Mouse (Mus musculus) MEL (cell line): ENCODE results near the gene Decr2. TPM values are rescaled to one million over a fixed set of nuclear protein-coding genes. Genes with fewer than 3 reads are reported as not detected.

Experiments used
- DNase-seq: peaks from one replicate; pipeline ENCODE4 v3.0.0; 2011; ENCODE audit warnings: low read depth, low spot score
- H3K27ac ChIP-seq: 2 replicates; pipeline ENCODE4 v1.5.1; 2012; ENCODE audit warnings: low read depth, mild to moderate bottlenecking, control low read depth, low read length, moderate library complexity; ENCODE audit not compliant: control insufficient read depth
- H3K27me3 ChIP-seq, 2 experiments: fragments of 150-350 bp in 1 of 2; sonication (generic) in 1 of 2; 2 replicates each; pipeline ENCODE4 v1.6.1; 2012; ENCODE audit warnings: low read length in 2 of 2, mild to moderate bottlenecking in 2 of 2, improper control_type of control experiment in 1 of 2, moderate library complexity in 1 of 2; ENCODE audit not compliant: insufficient read depth in 2 of 2, control insufficient read depth in 1 of 2
- H3K36me3 ChIP-seq, 2 experiments: 2 replicates each; pipeline ENCODE4 v1.6.1; 2012 to 2014; ENCODE audit warnings: low read length in 2 of 2, improper control_type of control experiment in 1 of 2, inconsistent platforms in 1 of 2, mild to moderate bottlenecking in 1 of 2; ENCODE audit not compliant: insufficient read depth in 2 of 2, control insufficient read depth in 1 of 2
- H3K4me1 ChIP-seq, 2 experiments: fragments of 150-350 bp in 1 of 2; sonication (generic) in 1 of 2; 2 replicates each; pipeline ENCODE4 v1.6.1; 2012; ENCODE audit warnings: low read length in 2 of 2, improper control_type of control experiment in 1 of 2, mild to moderate bottlenecking in 1 of 2; ENCODE audit not compliant: insufficient read depth in 2 of 2, control insufficient read depth in 1 of 2
- H3K4me3 ChIP-seq, 2 experiments: fragments of 150-350 bp in 1 of 2; sonication (generic) in 1 of 2; 2 replicates each; pipeline ENCODE4 v1.5.1; 2012; ENCODE audit warnings: low read depth in 2 of 2, low read length in 2 of 2, mild to moderate bottlenecking in 2 of 2, moderate library complexity in 2 of 2, control low read depth in 1 of 2, improper control_type of control experiment in 1 of 2; ENCODE audit not compliant: control insufficient read depth in 1 of 2, insufficient read depth in 1 of 2
- H3K79me2 ChIP-seq: 2 replicates; pipeline ENCODE4 v1.6.1; 2012; ENCODE audit warnings: mild to moderate bottlenecking, low read length, moderate library complexity; ENCODE audit not compliant: control insufficient read depth, poor library complexity, insufficient read depth
- H3K9ac ChIP-seq: 2 replicates; pipeline ENCODE4 v1.6.1; 2012; ENCODE audit warnings: low read depth, mild to moderate bottlenecking, control low read depth, low read length, moderate library complexity; ENCODE audit not compliant: control insufficient read depth, poor library complexity, severe bottlenecking
- H3K9me3 ChIP-seq: fragments of 150-350 bp; sonication (generic); replicated peaks from 2 replicates; pipeline ENCODE4 v1.6.1; 2012; ENCODE audit warnings: mild to moderate bottlenecking, low read length, improper control_type of control experiment, moderate library complexity; ENCODE audit not compliant: insufficient read depth
- BHLHE40 ChIP-seq: IDR thresholded peaks from 2 replicates; pipeline ENCODE4 v1.6.1; 2012; ENCODE audit warnings: low read depth, mild to moderate bottlenecking, inconsistent platforms, low read length, improper control_type of control experiment, borderline replicate concordance
- CHD1 ChIP-seq: IDR thresholded peaks from 2 replicates; pipeline ENCODE4 v1.6.1; 2012; ENCODE audit warnings: low read depth, mild to moderate bottlenecking, inconsistent platforms, low read length, improper control_type of control experiment
- EP300 ChIP-seq, 2 experiments: IDR thresholded peaks; 2 replicates each; pipeline ENCODE4 v1.6.1; 2011; ENCODE audit warnings: improper control_type of control experiment in 2 of 2, low read length in 2 of 2, low read depth in 1 of 2, mild to moderate bottlenecking in 1 of 2
- ETS1 ChIP-seq: IDR thresholded peaks from 2 replicates; pipeline ENCODE4 v1.6.1; 2012; ENCODE audit warnings: low read depth, mild to moderate bottlenecking, inconsistent platforms, low read length, improper control_type of control experiment, moderate library complexity
- GABPA ChIP-seq: IDR thresholded peaks from 2 replicates; pipeline ENCODE4 v1.6.1; 2012; ENCODE audit warnings: low read depth, mild to moderate bottlenecking, inconsistent platforms, low read length, improper control_type of control experiment, moderate library complexity
- HCFC1 ChIP-seq: IDR thresholded peaks from 2 replicates; pipeline ENCODE4 v1.6.1; 2012; ENCODE audit warnings: low read depth, mild to moderate bottlenecking, inconsistent platforms, low read length, improper control_type of control experiment, moderate library complexity
- MAZ ChIP-seq: IDR thresholded peaks from 2 replicates; pipeline ENCODE4 v1.6.1; 2012; ENCODE audit warnings: low read depth, mild to moderate bottlenecking, inconsistent platforms, low read length, improper control_type of control experiment
- MYB ChIP-seq: IDR thresholded peaks from 2 replicates; pipeline ENCODE4 v1.6.1; 2011; ENCODE audit warnings: mild to moderate bottlenecking, low read depth, low read length, improper control_type of control experiment
- POLR2A ChIP-seq, 2 experiments: IDR thresholded peaks; 2 replicates each; pipeline ENCODE4 v1.6.1; 2011 to 2012; ENCODE audit warnings: low read length in 2 of 2, mild to moderate bottlenecking in 2 of 2, control low read depth in 1 of 2, improper control_type of control experiment in 1 of 2, low read depth in 1 of 2, moderate library complexity in 1 of 2; ENCODE audit not compliant: control insufficient read depth in 1 of 2, insufficient read depth in 1 of 2, poor library complexity in 1 of 2
- RCOR1 ChIP-seq: IDR thresholded peaks from 2 replicates; pipeline ENCODE4 v1.6.1; 2012; ENCODE audit warnings: low read depth, mild to moderate bottlenecking, inconsistent platforms, low read length, improper control_type of control experiment
- TBP ChIP-seq: IDR thresholded peaks from 2 replicates; pipeline ENCODE4 v1.8.0; 2011; ENCODE audit warnings: low read depth, low read length, improper control_type of control experiment
- TCF12 ChIP-seq: IDR thresholded peaks from 2 replicates; pipeline ENCODE4 v1.6.1; 2014; ENCODE audit warnings: low read depth, mild to moderate bottlenecking, inconsistent platforms, low read length, improper control_type of control experiment, moderate library complexity
- USF1 ChIP-seq: IDR thresholded peaks from 2 replicates; pipeline ENCODE4 v1.6.1; 2014; ENCODE audit warnings: low read depth, mild to moderate bottlenecking, inconsistent platforms, low read length, improper control_type of control experiment, moderate library complexity
- ZMIZ1 ChIP-seq: IDR thresholded peaks from 2 replicates; pipeline ENCODE4 v1.6.1; 2012; ENCODE audit warnings: low read depth, mild to moderate bottlenecking, inconsistent platforms, low read length, improper control_type of control experiment, moderate library complexity
- polyA plus RNA-seq, 2 experiments: library from polyadenylated mRNA; stranded (reverse) in 1 of 2; unstranded in 1 of 2; fragments of >175 nt in 1 of 2; fragments of >200 nt in 1 of 2; gene quantifications; 2 replicates each; pipeline versions ENCODE4 v1.2.1 to v1.2.4; 2012; ENCODE audit warnings: low replicate concordance in 2 of 2, low read depth in 1 of 2; ENCODE audit not compliant: insufficient read length in 2 of 2, insufficient read depth in 1 of 2, missing spikeins in 1 of 2
- total RNA-seq: library from RNA; depleted of rRNA; stranded (reverse); fragments of 300-350 nt; gene quantifications from 2 replicates; pipeline ENCODE4 v1.2.3, GENCODE M21; 2012

The Decr2 gene
- total and polyA plus RNA-seq, 3 experiments, result 6.5 to 11.3 TPM; not detected in 1

DNA sequence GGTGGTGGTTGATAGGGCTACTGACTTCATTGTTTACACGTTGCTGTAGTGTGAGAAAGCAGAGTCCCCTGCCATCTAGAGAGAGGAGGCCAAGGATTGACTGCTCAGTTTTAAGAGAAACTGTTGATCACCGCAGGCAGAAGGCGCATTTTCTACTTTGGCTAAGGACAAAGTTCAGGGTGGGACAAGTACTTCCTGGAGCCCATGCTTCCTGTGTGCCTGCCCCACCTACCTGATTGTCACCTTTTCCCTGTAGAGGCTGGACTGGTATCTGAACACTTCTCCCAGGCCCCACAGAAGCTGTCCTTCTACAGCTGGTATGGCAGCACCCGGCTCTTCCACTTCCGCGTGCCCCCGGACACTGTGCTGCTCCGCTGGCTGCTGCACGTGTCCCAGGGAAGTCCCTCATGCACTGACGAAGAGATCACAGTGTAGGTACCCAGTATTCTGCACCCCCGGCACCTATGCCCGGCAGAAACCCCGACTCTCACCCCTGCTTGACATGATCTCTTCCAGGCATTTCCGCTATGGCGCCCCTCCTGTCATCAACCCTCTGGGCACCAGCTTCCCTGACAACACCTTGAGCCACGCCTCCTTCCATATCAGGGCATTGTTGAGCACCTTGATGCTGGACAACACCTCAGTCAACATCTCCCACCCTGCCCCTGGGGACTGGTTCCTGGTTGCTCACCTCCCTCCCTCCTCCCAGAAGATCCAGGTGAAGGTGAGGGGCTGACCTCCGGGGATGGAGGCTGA lies 26.5 kb upstream of the Decr2 start:
- Histone ChIP-seq H3K9ac (no peak overlapping the region), H3K36me3 (peaks cover 0 to 2% of the 10 kb centered on the region in 2 experiments; a peak in 2 of 4 replicates), H3K4me1 (peaks cover 5 to 37% of the 10 kb centered on the region in 2 experiments; a peak in 3 of 4 replicates), H3K4me3 (no peak overlapping the region), H3K79me2 (no peaks in the 10 kb centered on the region; the same call in 1 of the 2 replicates), H3K27ac (no peak overlapping the region), H3K9me3 (no peaks in the 10 kb centered on the region), H3K27me3 (no peaks in the 10 kb centered on the region)
- no peak for DNase-seq
- TF ChIP-seq USF1, result no peak
- TF ChIP-seq RCOR1, result no peak
- TF ChIP-seq GABPA, result no peak

DNA sequence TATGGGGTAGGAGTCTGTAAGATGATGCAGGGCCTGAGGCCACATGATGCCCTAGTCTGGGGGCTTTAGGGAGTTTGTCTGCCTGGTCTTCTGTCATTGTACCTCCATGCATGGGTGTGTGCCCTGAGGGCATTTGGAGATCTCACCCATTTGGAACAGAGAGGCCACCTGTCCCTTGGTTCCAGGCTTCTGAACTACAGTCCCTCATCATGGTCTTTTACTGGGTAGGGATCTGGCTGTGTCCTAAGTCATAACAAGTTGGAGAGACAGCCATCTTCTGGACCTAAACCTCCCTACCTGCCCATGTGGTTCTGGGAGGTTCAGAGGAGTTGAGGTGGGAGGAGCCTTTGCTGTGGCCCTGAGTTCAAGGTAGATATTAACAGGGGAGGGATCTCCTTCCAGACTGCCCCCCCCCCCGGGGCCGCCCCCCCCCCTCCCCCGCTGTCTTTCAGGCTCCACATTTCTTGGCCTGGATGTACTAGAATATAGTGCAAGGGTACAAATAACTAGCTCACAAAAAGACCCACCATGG lies 25.9 kb upstream of the Decr2 start:
- no peak for DNase-seq
- no peak for TF ChIP-seq HCFC1
- TF ChIP-seq MYB, result no peak
- no peak for TF ChIP-seq ZMIZ1
- TF ChIP-seq TBP, result no peak
- no peak for TF ChIP-seq CHD1
- no peak for TF ChIP-seq BHLHE40
- TF ChIP-seq USF1, result no peak
- TF ChIP-seq POLR2A (IDR thresholded peaks at IDR 0.05; ENCODE audit: control insufficient read depth in 1 of 2, insufficient read depth in 1 of 2, low read depth in 1 of 2, low read length in 2 of 2, poor library complexity in 1 of 2), result no peak
- Histone ChIP-seq H3K4me3 (no peak overlapping the region), H3K9me3 (no peaks in the 10 kb centered on the region), H3K79me2 (no peaks in the 10 kb centered on the region; the same call in 1 of the 2 replicates), H3K27ac (no peak overlapping the region), H3K4me1 (peaks cover 5 to 37% of the 10 kb centered on the region in 2 experiments; a peak in 3 of 4 replicates), H3K9ac (no peak overlapping the region), H3K27me3 (no peaks in the 10 kb centered on the region), H3K36me3 (peaks cover 0 to 2% of the 10 kb centered on the region in 2 experiments; a peak in 2 of 4 replicates)

GRCm38 (mm10) chr17:26115205-26115898 lies 25.2 kb upstream of the Decr2 start:
- Histone ChIP-seq H3K4me3 (no peak overlapping the region), H3K9me3 (no peaks in the 10 kb centered on the region), H3K36me3 (peaks cover 0 to 2% of the 10 kb centered on the region in 2 experiments; a peak in 2 of 4 replicates), H3K4me1 (peaks cover 5 to 37% of the 10 kb centered on the region in 2 experiments; a peak in 3 of 4 replicates), H3K27me3 (no peaks in the 10 kb centered on the region), H3K27ac (0 out of 2 replicates have a peak overlapping the region, but pooled peaks have one; percentile 4), H3K9ac (no peak overlapping the region), H3K79me2 (no peaks in the 10 kb centered on the region; the same call in 1 of the 2 replicates)
- DNase-seq, result peak; percentile 42
- TF ChIP-seq ETS1 (peak; percentile 43; the same call in 1 of the 2 replicates), TCF12 (peak; percentile 73), MAZ (no peak), EP300 (IDR thresholded peaks at IDR 0.05; ENCODE audit: low read depth in 1 of 2, low read length in 2 of 2) (peak in 1 of 2 experiments; percentile 55; a peak in 2 of 4 replicates), GABPA (no peak)
